Mouse (Mus musculus) myocyte (in vitro differentiated cells): ENCODE measurements around the gene Galnt14.

Experiments
- E2F4 ChIP-seq: IDR thresholded peaks from one replicate; pipeline ENCODE4 v1.6.1; 2011; ENCODE audit warnings: mild to moderate bottlenecking, control low read depth, moderate library complexity; ENCODE audit not compliant: insufficient read depth
- MAX ChIP-seq: IDR thresholded peaks from one replicate; pipeline ENCODE4 v1.6.1; 2011; ENCODE audit warnings: low read depth, mild to moderate bottlenecking, control low read depth
- MYOD1 ChIP-seq, 3 experiments: IDR thresholded peaks; one replicate each; pipeline ENCODE4 v1.6.1; 2011; ENCODE audit warnings: control low read depth in 2 of 3, low read depth in 2 of 3, mild to moderate bottlenecking in 2 of 3, moderate library complexity in 1 of 3; ENCODE audit not compliant: insufficient read length in 2 of 3, control insufficient read depth in 1 of 3
- MYOG ChIP-seq, 3 experiments: IDR thresholded peaks; one replicate each; pipeline ENCODE4 v1.6.1; 2011; ENCODE audit warnings: control low read depth in 2 of 3, low read depth in 2 of 3, mild to moderate bottlenecking in 2 of 3; ENCODE audit not compliant: insufficient read length in 2 of 3, control insufficient read depth in 1 of 3, insufficient read depth in 1 of 3
- POLR2A ChIP-seq: IDR thresholded peaks from one replicate; pipeline ENCODE4 v1.6.1; 2011; ENCODE audit warnings: low read depth, mild to moderate bottlenecking, control low read depth, moderate library complexity; ENCODE audit not compliant: insufficient read length
- POLR2AphosphoS2 ChIP-seq: IDR thresholded peaks from one replicate; pipeline ENCODE4 v1.6.1; 2011; ENCODE audit warnings: low read depth, control low read depth; ENCODE audit not compliant: insufficient read length
- REST ChIP-seq: IDR thresholded peaks from one replicate; pipeline ENCODE4 v1.6.1; 2011; ENCODE audit warnings: mild to moderate bottlenecking, control low read depth, moderate library complexity; ENCODE audit not compliant: insufficient read depth, insufficient read length
- TCF12 ChIP-seq: IDR thresholded peaks from one replicate; pipeline ENCODE4 v1.6.1; 2011; ENCODE audit warnings: mild to moderate bottlenecking, control low read depth; ENCODE audit not compliant: poor library complexity, insufficient read depth, severe bottlenecking
- USF1 ChIP-seq: IDR thresholded peaks from one replicate; pipeline ENCODE4 v1.6.1; 2011; ENCODE audit warnings: low read depth, mild to moderate bottlenecking, control low read depth, moderate library complexity

DNA sequence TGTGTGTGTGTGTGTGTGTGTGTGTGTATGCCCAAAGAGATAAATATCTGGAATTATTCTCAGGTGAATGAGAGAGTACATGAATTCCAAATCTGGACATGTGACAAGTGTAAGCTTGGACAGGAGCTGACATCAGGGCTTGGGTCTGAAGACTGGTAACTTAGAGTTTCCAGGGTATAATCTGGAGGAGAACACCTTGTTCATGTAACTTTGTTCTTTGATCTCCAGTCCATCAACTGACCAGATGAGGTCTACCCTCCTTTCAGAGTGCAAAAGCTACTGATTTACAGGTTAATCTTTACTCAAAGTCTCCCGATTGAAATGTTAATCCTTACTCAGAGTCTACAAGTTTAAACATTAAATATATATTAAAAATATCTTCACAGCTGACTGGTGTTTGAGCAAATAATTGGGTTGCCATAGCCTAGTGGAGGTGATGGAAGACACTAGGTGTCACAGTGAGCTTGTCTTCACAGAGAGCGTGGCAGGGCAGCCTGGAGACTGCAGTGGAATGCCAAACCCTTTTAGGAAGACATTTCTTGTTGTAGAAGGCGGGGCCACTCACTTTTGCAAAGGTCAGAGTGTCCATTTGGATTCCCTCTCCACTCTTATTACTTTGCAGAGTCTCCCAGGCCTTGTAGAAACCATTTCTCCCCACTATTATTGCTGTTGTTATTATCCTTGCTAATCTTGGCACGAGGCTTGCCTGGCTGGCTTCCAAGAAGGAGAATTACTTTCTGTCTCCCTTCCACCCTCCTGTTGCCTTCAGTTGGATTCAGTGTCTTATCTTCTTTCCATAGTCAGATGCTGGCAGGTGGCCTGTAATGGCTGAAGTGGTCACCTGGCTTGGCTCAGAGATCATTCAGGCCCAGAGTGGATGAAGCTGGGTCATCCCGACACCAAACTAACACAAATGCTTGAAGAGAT lies 107.4 kb downstream of the Galnt14 start:
- no peak for TF ChIP-seq MAX
- no peak for TF ChIP-seq REST
- TF ChIP-seq POLR2A: no peak
- TF ChIP-seq POLR2AphosphoS2: no peak
- no peak for TF ChIP-seq USF1
- no peak for TF ChIP-seq TCF12
- no peak for TF ChIP-seq E2F4
- no peak for TF ChIP-seq MYOD1 (IDR thresholded peaks at IDR 0.05; ENCODE audit: control insufficient read depth in 1 of 3, insufficient read length in 2 of 3, low read depth in 2 of 3)
- TF ChIP-seq MYOG (IDR thresholded peaks at IDR 0.05; ENCODE audit: control insufficient read depth in 1 of 3, insufficient read depth in 1 of 3, insufficient read length in 2 of 3, low read depth in 2 of 3): no peak
